Mouse (Mus musculus): ENCODE data around the gene Tmem63b. TPM values are rescaled to one million over a fixed set of nuclear protein-coding genes. Genes with fewer than 3 reads are reported as not detected.

The Tmem63b gene
- polyA plus RNA-seq, 1 experiment from 2014 or later, result 55.2 TPM

DNA sequence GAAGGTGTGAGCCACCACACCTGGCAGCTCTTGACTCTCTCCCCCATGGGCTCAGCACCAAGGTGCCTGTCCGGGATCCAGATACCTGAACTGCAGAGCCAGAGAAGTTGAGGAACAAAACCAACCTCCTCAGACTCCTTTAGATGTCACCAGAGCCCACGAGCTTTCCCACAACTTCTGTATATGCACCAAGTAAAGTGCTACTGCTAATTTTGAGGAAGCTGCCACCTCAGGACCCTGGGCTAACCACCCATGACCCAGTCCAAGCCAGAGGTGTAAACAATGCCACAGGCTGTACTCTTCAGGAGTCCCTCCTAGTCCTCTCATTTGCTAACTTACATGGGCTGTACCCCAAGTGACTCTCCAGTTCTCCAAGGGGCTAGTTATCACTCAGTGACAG, 14.1 kb downstream of the Tmem63b start:
- Histone ChIP-seq H3K27ac (ENCODE audit: low read depth, low read length) (no peak overlapping the region), H3K4me3 (ENCODE audit: low read depth, low read length) (no peak overlapping the region), H3K9ac (ENCODE audit: low read length) (no peak overlapping the region), H3K4me1 (ENCODE audit: control insufficient read depth, insufficient read depth, low read length) (no peaks in the 10 kb centered on the region), H3K36me3 (ENCODE audit: control insufficient read depth, insufficient read depth, low read length) (peaks cover 12% of the 10 kb centered on the region), H3K9me3 (ENCODE audit: control insufficient read depth, low read length) (no peaks in the 10 kb centered on the region), H3K27me3 (ENCODE audit: control insufficient read depth, insufficient read depth, low read length) (no peaks in the 10 kb centered on the region), H3K4me2 (ENCODE audit: low read depth) (no peak overlapping the region)
- DNase-seq (ENCODE audit: low spot score) (no peak), ATAC-seq (ENCODE audit: insufficient read depth, low FRiP score, low TSS enrichment) (no peak)
- WGBS, result 95% methylated on average over 2 of the region's 2 CpGs

DNA sequence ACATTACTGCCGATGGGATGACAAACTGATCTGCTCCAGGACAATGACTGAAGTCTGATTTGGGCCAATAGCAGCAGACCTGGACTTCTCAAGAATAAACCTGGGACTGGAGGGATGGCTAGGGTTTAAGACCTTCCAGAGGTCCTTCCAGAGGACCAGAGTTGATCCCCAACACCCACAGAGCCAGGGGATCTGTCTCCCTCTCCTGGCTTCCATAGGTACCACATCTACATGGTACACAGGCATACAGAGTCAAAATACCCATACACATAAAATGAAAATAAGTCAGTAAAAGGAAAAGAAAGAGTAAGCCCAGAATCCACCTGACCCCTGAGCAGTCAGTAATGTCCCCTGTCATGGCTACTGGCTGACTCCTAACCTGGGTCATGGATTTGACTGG, 14.9 kb downstream of the Tmem63b start:
- Histone ChIP-seq H3K36me3 (ENCODE audit: control insufficient read depth, insufficient read depth, low read length) (peaks cover 13% of the 10 kb centered on the region), H3K4me2 (ENCODE audit: low read depth) (no peak overlapping the region), H3K4me3 (ENCODE audit: low read depth, low read length) (no peak overlapping the region), H3K9ac (ENCODE audit: low read length) (no peak overlapping the region), H3K27me3 (ENCODE audit: control insufficient read depth, insufficient read depth, low read length) (no peaks in the 10 kb centered on the region), H3K9me3 (ENCODE audit: control insufficient read depth, low read length) (no peaks in the 10 kb centered on the region), H3K27ac (ENCODE audit: low read depth, low read length) (no peak overlapping the region), H3K4me1 (ENCODE audit: control insufficient read depth, insufficient read depth, low read length) (no peaks in the 10 kb centered on the region)
- no peak for DNase-seq (ENCODE audit: low spot score)
- 100% methylated on average over 1 of the region's 1 CpGs for WGBS
- no peak for ATAC-seq (ENCODE audit: insufficient read depth, low FRiP score, low TSS enrichment)

DNA sequence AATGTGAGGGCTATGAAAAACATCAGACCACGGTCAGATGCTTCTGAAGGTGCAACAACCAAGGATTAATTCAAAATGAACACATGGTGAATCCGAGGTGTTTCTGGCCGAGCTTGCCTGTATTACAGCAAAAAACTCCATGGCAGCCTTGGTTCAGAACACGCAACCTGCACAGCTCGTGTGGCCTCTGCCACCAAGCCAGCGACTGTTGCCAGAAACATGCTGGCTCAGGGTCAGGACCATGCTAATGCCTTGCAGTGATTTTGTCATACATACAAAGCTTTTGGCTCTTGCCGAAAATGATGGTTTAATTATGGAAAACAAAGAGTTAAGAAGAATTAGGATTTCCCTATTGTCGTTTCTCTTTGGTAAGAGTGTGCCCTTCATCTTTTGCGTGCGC, 18.7 kb downstream of the Tmem63b start:
- Histone ChIP-seq H3K36me3 (ENCODE audit: control insufficient read depth, insufficient read depth, low read length) (peaks cover 13% of the 10 kb centered on the region), H3K4me3 (ENCODE audit: low read depth, low read length) (no peak overlapping the region), H3K27me3 (ENCODE audit: control insufficient read depth, insufficient read depth, low read length) (no peaks in the 10 kb centered on the region), H3K9me3 (ENCODE audit: control insufficient read depth, low read length) (no peaks in the 10 kb centered on the region), H3K4me1 (ENCODE audit: control insufficient read depth, insufficient read depth, low read length) (no peaks in the 10 kb centered on the region), H3K27ac (ENCODE audit: low read depth, low read length) (no peak overlapping the region), H3K4me2 (ENCODE audit: low read depth) (no peak overlapping the region), H3K9ac (ENCODE audit: low read length) (no peak overlapping the region)
- DNase-seq (ENCODE audit: low spot score), result no peak
- no peak for ATAC-seq (ENCODE audit: insufficient read depth, low FRiP score, low TSS enrichment)
- 92% methylated on average over 10 of the region's 10 CpGs for WGBS

DNA sequence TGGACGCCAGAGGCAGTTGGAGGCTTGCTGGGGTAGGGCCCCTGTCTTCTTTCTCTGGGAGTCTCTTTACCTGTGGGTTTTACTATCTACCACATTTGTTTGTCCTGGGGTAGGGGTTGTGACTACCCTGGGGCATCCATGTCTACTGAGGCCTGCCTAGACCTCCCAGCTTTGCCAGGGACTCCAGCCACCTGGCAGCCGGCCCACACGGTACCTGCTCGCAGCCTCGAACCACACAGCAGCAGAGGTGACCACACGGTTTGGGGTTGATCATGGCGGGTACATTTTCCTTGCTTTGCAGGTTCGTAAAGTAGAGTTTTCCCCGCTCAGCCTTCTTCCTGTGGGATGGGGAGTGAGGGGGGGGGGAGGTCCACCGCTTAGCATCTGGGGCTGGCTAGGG, 19.2 kb downstream of the Tmem63b start:
- Histone ChIP-seq H3K4me2 (ENCODE audit: low read depth) (no peak overlapping the region), H3K9me3 (ENCODE audit: control insufficient read depth, low read length) (no peaks in the 10 kb centered on the region), H3K4me3 (ENCODE audit: low read depth, low read length) (no peak overlapping the region), H3K9ac (ENCODE audit: low read length) (no peak overlapping the region), H3K36me3 (ENCODE audit: control insufficient read depth, insufficient read depth, low read length) (peaks cover 11% of the 10 kb centered on the region), H3K4me1 (ENCODE audit: control insufficient read depth, insufficient read depth, low read length) (no peaks in the 10 kb centered on the region), H3K27me3 (ENCODE audit: control insufficient read depth, insufficient read depth, low read length) (no peaks in the 10 kb centered on the region), H3K27ac (ENCODE audit: low read depth, low read length) (no peak overlapping the region)
- ATAC-seq (ENCODE audit: insufficient read depth, low FRiP score, low TSS enrichment) (no peak), DNase-seq (ENCODE audit: low spot score) (no peak)
- WGBS, result 93% methylated on average over 9 of the region's 10 CpGs

DNA sequence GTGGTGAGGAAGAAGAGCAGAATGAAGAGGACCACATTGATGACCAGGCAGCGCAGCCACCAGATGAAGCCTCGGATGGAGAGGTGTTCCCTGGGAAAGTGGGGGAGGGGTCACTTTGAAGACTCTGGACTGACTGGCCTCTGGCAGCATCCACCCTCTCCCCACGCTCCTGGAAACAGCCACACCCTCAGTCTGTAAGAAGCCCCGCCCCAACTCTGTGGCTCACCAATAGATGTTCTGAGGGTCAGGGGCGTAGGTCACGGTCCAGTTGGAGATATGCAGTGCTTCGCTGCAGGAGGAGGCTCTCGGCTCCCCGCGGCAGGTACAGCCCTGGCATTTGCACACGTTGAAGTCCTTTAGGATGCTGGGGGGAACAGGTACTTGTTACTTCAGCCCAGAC, 20.6 kb downstream of the Tmem63b start:
- H3K36me3 ChIP-seq (ENCODE audit: control insufficient read depth, insufficient read depth, low read length), result peaks cover 11% of the 10 kb centered on the region
- no peak for DNase-seq (ENCODE audit: low spot score)
- 77% methylated on average over 11 of the region's 11 CpGs for WGBS

DNA sequence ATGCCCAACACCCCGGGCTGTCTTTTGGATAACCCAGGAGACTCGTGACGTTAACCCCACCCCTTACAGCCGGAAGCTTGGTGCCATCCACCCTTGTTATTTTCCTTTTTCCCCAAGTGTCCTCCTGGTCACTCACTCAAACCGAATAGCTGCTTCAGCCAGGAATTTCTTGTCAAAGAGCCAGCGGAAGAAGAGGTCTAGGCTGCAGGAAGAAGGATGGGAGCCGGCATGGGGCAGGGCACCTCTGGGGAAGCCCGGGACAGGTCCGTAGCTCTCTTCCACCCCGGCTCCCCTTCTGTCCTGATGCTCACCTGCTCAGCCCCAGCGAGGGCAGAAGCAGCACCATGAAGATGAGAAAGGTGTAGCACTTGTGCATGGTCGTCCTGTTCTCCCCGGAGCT, 22.1 kb downstream of the Tmem63b start:
- no peak overlapping the region for H3K4me3 ChIP-seq (ENCODE audit: low read depth, low read length)
- H3K9me3 ChIP-seq (ENCODE audit: control insufficient read depth, low read length), result no peaks in the 10 kb centered on the region
- no peak overlapping the region for H3K9ac ChIP-seq (ENCODE audit: low read length)
- no peak overlapping the region for H3K4me2 ChIP-seq (ENCODE audit: low read depth)
- DNase-seq (ENCODE audit: low spot score) (no peak), ATAC-seq (ENCODE audit: insufficient read depth, low FRiP score, low TSS enrichment) (no peak)
- no peaks in the 10 kb centered on the region for H3K27me3 ChIP-seq (ENCODE audit: control insufficient read depth, insufficient read depth, low read length)
- no peaks in the 10 kb centered on the region for H3K4me1 ChIP-seq (ENCODE audit: control insufficient read depth, insufficient read depth, low read length)
- 93% methylated on average over 13 of the region's 13 CpGs for WGBS
- peaks cover 7% of the 10 kb centered on the region for H3K36me3 ChIP-seq (ENCODE audit: control insufficient read depth, insufficient read depth, low read length)
- no peak overlapping the region for H3K27ac ChIP-seq (ENCODE audit: low read depth, low read length)

More for the DNA sequence above, 20.6 kb downstream of the Tmem63b start:
- Histone ChIP-seq H3K27ac (ENCODE audit: low read depth, low read length) (no peak overlapping the region), H3K9me3 (ENCODE audit: control insufficient read depth, low read length) (no peaks in the 10 kb centered on the region), H3K4me3 (ENCODE audit: low read depth, low read length) (no peak overlapping the region), H3K4me2 (ENCODE audit: low read depth) (no peak overlapping the region), H3K27me3 (ENCODE audit: control insufficient read depth, insufficient read depth, low read length) (no peaks in the 10 kb centered on the region), H3K4me1 (ENCODE audit: control insufficient read depth, insufficient read depth, low read length) (no peaks in the 10 kb centered on the region), H3K9ac (ENCODE audit: low read length) (no peak overlapping the region)
- ATAC-seq (ENCODE audit: insufficient read depth, low FRiP score, low TSS enrichment), result no peak

DNA sequence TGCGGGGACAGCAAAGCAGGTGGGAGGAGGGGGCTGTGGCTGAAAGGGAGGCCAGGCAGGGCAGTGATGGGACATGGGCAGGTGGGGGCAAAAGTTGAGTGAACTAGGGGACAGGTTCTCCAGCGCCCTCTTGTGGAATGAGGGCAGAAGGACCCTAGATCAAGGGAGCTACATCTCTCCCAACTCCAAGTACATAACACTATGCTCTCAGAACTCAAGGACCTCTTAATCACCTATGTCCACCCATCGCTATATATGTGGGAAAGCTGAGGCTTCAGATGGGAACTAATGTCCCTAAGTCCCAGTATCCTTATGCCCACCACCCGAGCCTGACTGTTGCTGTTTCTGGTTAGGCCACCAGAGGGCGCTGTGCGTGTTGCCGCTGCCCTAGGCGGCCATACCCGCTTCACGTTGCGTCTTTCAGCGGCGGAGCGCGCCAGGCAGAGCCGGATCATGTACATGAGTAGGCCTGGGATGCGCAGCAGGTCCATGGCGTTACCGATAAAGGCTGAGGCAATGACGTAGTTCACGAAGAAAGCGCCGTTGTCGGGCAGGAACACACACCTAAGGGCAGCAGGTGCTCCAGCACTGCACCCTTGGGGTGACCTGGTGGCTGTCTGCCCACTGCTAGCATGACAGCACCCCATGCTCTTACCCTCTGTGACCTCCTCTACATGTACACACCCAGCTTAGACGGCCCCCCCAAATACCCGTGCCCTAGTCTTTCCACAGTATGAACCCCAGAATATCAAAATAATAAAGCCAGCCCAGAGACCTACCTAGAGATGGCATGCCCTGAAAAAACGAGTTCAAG, 23.4 kb downstream of the Tmem63b start:
- no peak overlapping the region for H3K27ac ChIP-seq (ENCODE audit: low read depth, low read length)
- no peak overlapping the region for H3K4me3 ChIP-seq (ENCODE audit: low read depth, low read length)
- H3K9ac ChIP-seq (ENCODE audit: low read length), result no peak overlapping the region
- no peaks in the 10 kb centered on the region for H3K9me3 ChIP-seq (ENCODE audit: control insufficient read depth, low read length)
- ATAC-seq (ENCODE audit: insufficient read depth, low FRiP score, low TSS enrichment) (peak; percentile 62), DNase-seq (ENCODE audit: low spot score) (peak; percentile 86)
- 31% methylated on average over 27 of the region's 27 CpGs for WGBS
- H3K4me1 ChIP-seq (ENCODE audit: control insufficient read depth, insufficient read depth, low read length), result no peaks in the 10 kb centered on the region
- peaks cover 7% of the 10 kb centered on the region for H3K36me3 ChIP-seq (ENCODE audit: control insufficient read depth, insufficient read depth, low read length)
- H3K4me2 ChIP-seq (ENCODE audit: low read depth), result no peak overlapping the region; the same call in 1 of the 2 replicates
- H3K27me3 ChIP-seq (ENCODE audit: control insufficient read depth, insufficient read depth, low read length), result no peaks in the 10 kb centered on the region

DNA sequence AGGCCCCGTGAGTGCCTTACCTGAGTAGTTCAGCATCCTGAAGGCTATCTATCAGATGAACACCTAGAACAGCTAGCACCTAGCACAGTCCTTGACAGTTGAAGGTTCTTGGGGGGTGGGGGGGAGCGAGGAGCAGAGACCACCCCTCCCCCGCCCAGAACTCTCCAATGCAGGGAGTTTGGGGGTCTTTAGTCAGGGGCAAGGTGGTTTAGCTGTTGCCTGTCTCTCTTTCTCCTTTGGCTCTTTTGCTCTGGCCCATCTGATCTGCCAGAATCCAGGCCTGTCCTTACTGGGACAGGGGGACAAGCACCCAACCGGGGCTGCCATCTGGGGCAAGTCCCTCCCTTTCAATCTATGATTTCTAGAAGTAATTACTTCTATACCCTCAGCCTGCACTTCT, 27.5 kb downstream of the Tmem63b start, which contains the start of gene Capn11:
TSS of gene Capn11 (minus strand) at position 101 of the 400 bp plus-strand sequence.
- 80% methylated on average over 4 of the region's 4 CpGs for WGBS
- H3K9ac ChIP-seq (ENCODE audit: low read length), result no peak within 1 kb of the TSS

DNA sequence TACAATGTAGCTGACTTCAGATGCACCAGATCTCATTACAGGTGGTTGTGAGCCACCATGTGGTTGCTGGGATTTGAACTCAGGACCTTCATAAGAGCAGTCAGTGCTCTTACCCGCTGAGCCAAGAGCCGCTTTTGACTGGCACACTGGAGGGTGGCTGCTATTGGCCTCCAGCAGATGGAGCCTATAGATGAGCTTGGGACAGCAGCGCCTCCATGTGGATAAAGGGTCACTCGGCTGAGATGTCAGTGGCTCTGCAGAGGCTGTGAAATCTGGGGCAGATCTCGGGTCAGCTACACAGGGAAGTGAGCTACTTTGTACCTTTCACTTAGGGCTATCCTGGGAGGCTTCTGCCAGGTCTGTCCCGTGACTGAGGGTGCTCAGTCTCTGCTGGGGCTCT, 30.9 kb downstream of the Tmem63b start:
- Histone ChIP-seq H3K4me2 (ENCODE audit: low read depth) (no peak overlapping the region), H3K36me3 (ENCODE audit: control insufficient read depth, insufficient read depth, low read length) (no peaks in the 10 kb centered on the region; the same call in 1 of the 2 replicates), H3K9ac (ENCODE audit: low read length) (no peak overlapping the region), H3K27ac (ENCODE audit: low read depth, low read length) (no peak overlapping the region), H3K27me3 (ENCODE audit: control insufficient read depth, insufficient read depth, low read length) (no peaks in the 10 kb centered on the region), H3K9me3 (ENCODE audit: control insufficient read depth, low read length) (no peaks in the 10 kb centered on the region), H3K4me3 (ENCODE audit: low read depth, low read length) (no peak overlapping the region), H3K4me1 (ENCODE audit: control insufficient read depth, insufficient read depth, low read length) (no peaks in the 10 kb centered on the region)
- DNase-seq (ENCODE audit: low spot score), result peak; percentile 32
- 30% methylated on average over 6 of the region's 6 CpGs for WGBS
- no peak for ATAC-seq (ENCODE audit: insufficient read depth, low FRiP score, low TSS enrichment)

More for the DNA sequence above, 27.5 kb downstream of the Tmem63b start, which contains the start of gene Capn11:
- H3K36me3 ChIP-seq (ENCODE audit: control insufficient read depth, insufficient read depth, low read length), result no peaks in the 10 kb centered on the region; the same call in none of the 2 replicates
- H3K27me3 ChIP-seq (ENCODE audit: control insufficient read depth, insufficient read depth, low read length), result no peaks in the 10 kb centered on the region
- ATAC-seq (ENCODE audit: insufficient read depth, low FRiP score, low TSS enrichment) (no peak), DNase-seq (ENCODE audit: low spot score) (no peak)
- no peaks in the 10 kb centered on the region for H3K9me3 ChIP-seq (ENCODE audit: control insufficient read depth, low read length)
- no peak within 1 kb of the TSS for H3K4me2 ChIP-seq (ENCODE audit: low read depth)
- H3K27ac ChIP-seq (ENCODE audit: low read depth, low read length), result no peak within 1 kb of the TSS
- H3K4me3 ChIP-seq (ENCODE audit: low read depth, low read length), result no peak within 1 kb of the TSS
- H3K4me1 ChIP-seq (ENCODE audit: control insufficient read depth, insufficient read depth, low read length), result no peaks in the 10 kb centered on the region
